Mouse (Mus musculus) left cerebral cortex, adult 2 months (tissue): Measurements from ENCODE around the gene Bcl11a. TPM values are rescaled to one million over a fixed set of nuclear protein-coding genes. Genes with fewer than 3 reads are reported as not detected.

Experiments
- DNase-seq, 2 experiments: peaks; one replicate each; pipeline ENCODE4 v3.0.0; 2021 to 2022; ENCODE audit warnings: low spot score in 2 of 2, mixed read lengths in 1 of 2; ENCODE audit errors: extremely low spot score in 1 of 2
- H3K27ac ChIP-seq: fragments of 200-600 bp; 2 replicates; pipeline ENCODE4 v1.8.1; 2022
- H3K4me3 ChIP-seq: fragments of 200-600 bp; 2 replicates; pipeline ENCODE4 v1.8.1; 2022
- CTCF ChIP-seq: fragments of 200-600 bp; IDR thresholded peaks from 2 replicates; pipeline ENCODE4 v1.8.1; 2022; ENCODE audit warnings: antibody characterized with exemption, mild to moderate bottlenecking, moderate library complexity
- intact Hi-C: fragments of 180-260 bp; cut with DNase I; formaldehyde crosslinking; loops from one replicate; pipeline ENCODE4 v1.15.1; 2025
- total RNA-seq, 2 experiments: library from RNA; stranded (reverse); gene quantifications; 2 replicates each; pipeline ENCODE4 v1.2.3; 2021

Bcl11a gene
- total RNA-seq, 2 experiments from 2014 or later: 101 to 103 TPM

DNA sequence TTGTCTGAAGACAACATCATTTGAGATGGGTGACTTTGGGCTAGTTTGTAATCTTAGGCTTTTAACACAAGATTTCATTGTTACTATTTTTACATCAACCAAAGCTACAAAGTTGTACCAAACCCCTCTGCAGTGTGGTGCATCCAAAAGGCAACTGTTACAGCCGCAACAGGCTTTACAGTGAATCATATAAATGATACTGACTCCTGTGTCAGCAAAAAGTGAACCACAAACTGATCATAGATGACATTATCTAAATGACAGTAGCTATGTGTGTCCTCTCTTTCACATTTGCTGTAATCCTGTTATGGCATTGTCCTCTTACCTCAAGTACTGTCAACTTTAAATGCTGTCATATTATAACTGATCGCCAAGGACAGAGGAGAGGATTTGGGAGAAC, 60.0 kb downstream of the Bcl11a start:
- intact Hi-C loops: no loop called here
- Histone ChIP-seq H3K27ac (peak overlapping the region; percentile 51; the same call in 1 of the 2 replicates), H3K4me3 (no peak overlapping the region)
- no peak for DNase-seq
- no peak for TF ChIP-seq CTCF

DNA sequence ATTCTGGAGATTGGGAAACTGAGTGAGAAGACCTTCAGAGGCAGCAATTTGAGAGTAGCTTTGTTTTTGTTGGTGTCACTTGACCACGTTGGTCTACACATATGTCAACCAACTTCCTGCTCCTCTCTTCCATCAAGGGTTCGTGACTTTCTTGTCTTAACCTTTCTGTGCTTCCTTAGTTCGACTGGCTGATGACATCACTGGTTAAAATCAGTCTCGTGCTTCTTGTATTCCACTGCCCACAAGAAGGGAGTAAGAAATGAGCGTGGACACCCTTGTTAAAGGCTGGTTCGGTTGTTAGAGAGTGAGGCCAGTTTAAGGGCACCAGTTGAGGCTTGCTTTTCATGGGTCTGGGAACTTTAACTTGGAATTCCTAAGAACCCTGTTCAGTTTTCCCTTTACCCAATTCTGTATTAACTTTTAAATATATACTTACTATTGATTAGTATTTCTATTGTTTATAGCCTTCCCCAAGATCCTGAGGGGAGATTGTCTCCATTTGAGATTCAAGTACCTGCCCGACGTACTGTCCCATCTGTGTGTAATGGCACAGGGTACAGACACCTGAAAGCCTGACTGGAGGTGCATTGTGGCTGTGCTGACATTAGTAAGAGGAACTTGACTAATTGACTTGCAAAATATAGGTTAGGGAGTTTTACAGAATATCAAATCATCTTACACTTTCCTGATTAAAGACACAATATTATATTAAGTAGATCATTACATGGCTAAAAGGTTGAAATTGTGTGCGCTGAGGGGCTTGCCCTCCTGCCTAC, 60.9 kb downstream of the Bcl11a start:
- no peak overlapping the region for H3K4me3 ChIP-seq
- no peak for TF ChIP-seq CTCF
- intact Hi-C loops: no loop called here
- DNase-seq: no peak
- H3K27ac ChIP-seq: peak overlapping the region; percentile 82

DNA sequence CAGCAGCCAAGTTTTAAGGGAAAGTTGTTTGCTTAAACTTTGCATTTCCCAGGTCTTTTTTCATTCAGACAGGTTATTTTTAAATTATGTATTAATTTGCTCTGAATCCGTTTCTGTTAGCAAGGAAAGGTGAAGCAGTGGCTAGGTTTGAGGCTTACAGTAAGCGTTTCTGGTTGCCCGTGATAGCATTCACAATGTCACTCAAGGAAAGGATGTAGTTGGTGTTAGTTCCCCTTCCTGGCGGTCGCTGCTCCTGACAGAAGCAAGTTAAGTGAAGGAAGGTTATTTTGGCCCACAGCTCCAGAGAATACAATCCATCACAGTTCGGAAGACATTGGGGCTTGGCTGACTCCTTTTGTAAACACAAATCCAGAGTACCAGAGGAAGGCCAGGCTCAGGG, 61.6 kb downstream of the Bcl11a start:
- Histone ChIP-seq H3K4me3 (no peak overlapping the region), H3K27ac (peak overlapping the region; percentile 82)
- TF ChIP-seq CTCF: no peak
- DNase-seq: no peak
- intact Hi-C loops: no loop called here

DNA sequence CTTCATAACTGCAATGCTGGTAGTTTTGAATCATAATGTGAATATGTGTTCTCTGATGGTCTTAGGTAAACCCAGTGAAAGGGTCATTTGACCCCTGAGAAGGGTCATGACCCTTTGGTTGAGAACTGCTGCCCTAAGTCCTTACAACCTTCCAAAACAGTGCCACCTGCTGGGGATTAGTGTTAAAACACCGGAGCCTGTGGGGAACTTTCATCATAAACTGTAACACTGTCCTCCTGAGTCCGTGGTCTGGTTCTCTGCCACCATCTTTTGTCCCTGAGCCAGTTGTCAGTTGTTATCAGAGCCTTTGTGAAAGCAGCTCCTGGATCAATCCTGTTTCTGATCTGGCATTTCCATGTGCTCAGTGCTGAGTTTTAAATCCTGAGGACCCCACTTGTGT, 62.1 kb downstream of the Bcl11a start:
- intact Hi-C loops: loop anchor here (5.0 kb wide), 2 partner anchors 58 to 1172 kb away; no protein-coding TSS in a partner anchor
- peak; percentile 38 for TF ChIP-seq CTCF
- Histone ChIP-seq H3K4me3 (no peak overlapping the region), H3K27ac (peak overlapping the region; percentile 82)
- DNase-seq: no peak

DNA sequence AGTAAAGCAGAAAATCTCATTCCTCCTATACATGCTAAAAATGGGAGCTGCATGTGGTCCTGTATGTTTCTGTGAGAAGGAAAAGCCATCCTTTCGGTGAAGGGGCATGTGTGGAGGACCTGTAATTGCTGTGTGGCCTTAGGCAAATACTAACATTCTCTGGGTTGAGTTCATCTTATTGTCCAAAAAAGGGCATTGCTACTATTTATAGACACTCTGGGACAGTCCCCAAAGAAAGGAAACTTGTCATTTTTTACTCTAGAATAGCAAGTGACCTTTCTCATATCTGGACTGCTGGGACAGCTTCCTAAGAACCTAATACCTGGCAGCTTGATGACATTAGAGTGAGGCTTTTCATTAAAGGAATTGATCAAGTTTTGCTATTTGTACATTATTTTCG, 63.1 kb downstream of the Bcl11a start:
- no peak for DNase-seq
- intact Hi-C loops: loop anchor here (5.0 kb wide), 2 partner anchors 59 to 1171 kb away; no protein-coding TSS in a partner anchor
- Histone ChIP-seq H3K27ac (peak overlapping the region; percentile 82), H3K4me3 (no peak overlapping the region)
- TF ChIP-seq CTCF: no peak

DNA sequence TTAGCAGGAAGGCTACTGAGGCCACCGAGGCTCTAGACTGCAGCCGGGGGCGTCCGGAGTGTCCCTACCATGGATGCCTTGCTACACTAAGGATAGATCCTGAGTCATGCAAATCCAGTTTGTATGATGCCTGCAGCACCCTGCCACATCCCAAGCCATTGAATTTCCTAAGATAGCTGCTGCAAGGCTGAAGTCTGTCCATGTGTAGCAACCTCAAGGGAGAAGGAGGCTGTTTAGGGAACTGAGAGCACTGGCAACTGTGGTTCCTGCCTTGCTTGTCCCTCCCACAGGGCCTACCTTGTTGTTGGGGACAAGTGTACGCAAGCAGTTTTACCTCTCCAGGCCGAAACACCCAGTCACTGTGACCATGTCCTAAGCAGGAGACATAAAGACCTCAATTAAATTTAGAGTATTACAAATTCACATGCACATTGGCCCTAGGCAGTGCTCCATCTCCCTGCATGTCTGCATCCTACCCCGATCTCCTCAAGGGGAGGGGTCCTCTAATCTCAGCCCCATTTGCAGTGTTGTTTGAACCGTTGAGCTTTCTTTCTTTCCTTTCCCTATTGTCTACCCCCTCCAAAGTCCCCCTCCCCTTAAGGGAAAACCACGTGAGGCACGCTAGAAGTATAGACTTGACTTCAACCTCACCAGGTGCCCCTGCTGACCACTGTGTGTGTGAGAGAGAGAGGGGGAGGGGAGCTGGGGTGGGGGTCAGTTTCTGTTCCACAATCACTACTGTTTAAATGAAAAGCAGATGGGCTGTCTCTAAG, 63.8 kb downstream of the Bcl11a start:
- DNase-seq: no peak
- intact Hi-C loops: loop anchor here (5.0 kb wide), 2 partner anchors 59 to 1171 kb away; no protein-coding TSS in a partner anchor
- H3K4me3 ChIP-seq: no peak overlapping the region
- H3K27ac ChIP-seq: peak overlapping the region; percentile 82
- TF ChIP-seq CTCF: no peak

DNA sequence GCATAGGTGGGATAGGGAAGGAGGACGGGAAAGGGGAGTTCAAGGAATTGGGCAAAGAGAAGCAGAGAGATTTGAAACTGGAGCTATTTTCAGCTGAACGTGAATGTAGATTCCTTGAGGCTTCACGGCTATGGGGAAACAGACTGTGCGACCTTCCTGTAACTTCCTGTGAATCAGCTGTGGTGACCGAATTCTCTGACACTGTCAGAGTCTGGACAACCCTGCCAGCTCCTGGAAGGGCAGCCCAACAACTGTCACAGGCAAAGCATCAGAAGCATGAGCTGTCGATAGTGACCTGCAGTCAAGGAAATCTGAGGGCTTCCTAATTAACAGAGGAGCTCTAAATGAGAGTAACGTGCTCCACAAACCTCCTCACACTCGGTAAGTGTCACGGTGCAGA, 64.5 kb downstream of the Bcl11a start:
- TF ChIP-seq CTCF: no peak
- no peak for DNase-seq
- Histone ChIP-seq H3K4me3 (no peak overlapping the region), H3K27ac (peak overlapping the region; percentile 82)
- intact Hi-C loops: loop anchor here (5.0 kb wide), 2 partner anchors 60 to 1170 kb away; no protein-coding TSS in a partner anchor

DNA sequence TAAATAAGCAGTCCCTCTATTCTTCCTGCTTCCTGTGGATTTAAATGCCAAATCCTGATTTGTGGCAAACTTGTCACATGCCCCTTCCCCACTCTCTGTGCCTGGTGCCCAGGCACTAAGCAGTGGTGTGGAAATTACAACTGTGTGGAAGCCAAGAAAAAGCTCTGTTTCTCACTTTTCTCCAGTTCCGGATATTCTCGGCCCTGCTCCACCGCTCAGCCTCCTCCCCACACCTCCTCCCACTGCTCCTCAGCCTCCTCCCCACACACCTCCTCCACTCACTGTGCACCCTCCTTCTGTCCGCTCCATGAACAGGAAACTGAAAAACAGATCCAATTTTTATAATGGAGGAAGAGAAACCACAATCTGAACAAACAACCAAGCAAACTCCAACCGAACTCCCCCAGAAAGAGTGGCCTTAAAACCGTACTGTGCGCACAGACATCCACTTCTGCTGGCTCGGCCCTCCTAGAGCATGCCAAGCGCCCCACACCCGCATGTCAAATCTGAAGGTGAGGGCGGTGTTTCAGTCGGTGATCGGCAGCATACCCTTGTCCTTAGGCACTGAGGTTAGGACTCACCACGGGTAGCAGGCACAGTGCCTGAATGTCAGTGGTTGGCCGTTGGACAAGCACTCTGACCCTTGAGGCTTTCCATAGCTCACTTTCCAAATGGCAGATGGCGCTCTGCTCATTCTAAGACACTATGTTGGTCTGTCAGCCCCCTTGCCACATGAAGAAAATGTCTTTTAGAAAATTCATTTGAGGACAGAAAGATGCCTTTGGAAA, 66.5 kb downstream of the Bcl11a start:
- Histone ChIP-seq H3K27ac (peak overlapping the region; percentile 91), H3K4me3 (no peak overlapping the region)
- TF ChIP-seq CTCF: no peak
- DNase-seq: peak; percentile 57 to 75
- intact Hi-C loops: loop anchor here (5.0 kb wide), 2 partner anchors 62 to 1168 kb away; no protein-coding TSS in a partner anchor

DNA sequence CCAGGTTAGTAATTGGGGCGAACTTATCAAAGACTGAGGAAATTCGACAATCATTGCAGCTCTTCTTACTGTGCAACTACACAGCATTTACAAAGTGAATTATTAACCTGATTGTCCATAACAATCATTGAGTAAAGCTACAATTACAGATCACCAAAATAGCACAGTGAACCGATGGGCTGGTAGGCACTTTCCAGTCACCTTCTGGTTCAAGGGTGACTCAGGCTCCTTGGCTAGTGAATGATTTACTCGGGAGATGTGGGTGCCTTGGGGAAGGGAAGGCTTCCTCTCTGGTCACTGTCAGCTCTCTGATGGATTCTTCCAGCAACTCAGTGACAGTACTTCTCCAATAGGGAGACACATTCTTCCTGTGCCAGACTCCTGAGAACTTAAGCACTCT, 68.2 kb downstream of the Bcl11a start:
- intact Hi-C loops: no loop called here
- no peak for DNase-seq
- Histone ChIP-seq H3K4me3 (no peak overlapping the region), H3K27ac (peak overlapping the region; percentile 91)
- TF ChIP-seq CTCF: no peak

DNA sequence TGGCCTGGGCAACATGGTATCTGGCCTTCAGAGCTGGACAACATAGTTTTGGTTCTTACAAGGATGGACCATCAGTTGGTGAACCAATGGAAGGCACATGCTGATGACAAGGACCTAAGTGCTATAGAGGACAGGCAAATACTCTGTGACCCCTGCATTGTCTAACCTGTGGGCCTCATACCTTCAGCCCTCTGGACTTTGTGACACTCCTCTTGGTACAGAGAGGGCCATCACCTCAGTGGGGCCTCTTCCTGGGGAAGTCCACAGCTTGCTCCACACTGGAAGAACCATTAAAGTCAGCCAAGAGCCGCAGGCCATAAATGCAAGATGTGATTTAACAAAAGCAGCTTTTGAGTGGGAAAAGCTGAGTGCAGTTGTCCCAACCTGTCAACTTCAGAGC, 68.6 kb downstream of the Bcl11a start:
- TF ChIP-seq CTCF: no peak
- no peak overlapping the region for H3K4me3 ChIP-seq
- intact Hi-C loops: no loop called here
- no peak for DNase-seq
- H3K27ac ChIP-seq: peak overlapping the region; percentile 91

DNA sequence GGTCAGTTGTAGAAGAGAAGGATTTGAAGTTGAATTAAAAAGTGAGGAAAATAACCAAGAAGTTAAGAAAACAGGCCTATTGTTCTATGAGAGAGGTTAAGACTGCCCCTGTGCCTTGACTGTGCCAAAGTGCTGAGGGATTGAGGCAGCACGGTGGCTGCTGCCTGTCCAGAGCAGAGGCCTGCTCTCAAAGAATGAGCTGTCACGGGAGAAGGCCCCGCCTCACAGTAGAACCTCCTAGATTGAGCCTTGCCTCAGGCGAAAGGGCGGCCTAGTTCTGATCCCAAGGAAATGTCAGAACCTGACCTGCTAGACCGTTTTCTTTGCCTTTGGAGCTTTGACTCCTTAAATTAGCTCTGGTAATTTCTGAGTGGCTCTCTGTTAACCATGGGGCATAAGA, 69.8 kb downstream of the Bcl11a start:
- Histone ChIP-seq H3K4me3 (no peak overlapping the region), H3K27ac (peak overlapping the region; percentile 91; the same call in 1 of the 2 replicates)
- no peak for DNase-seq
- intact Hi-C loops: no loop called here
- TF ChIP-seq CTCF: no peak
